Mouse (Mus musculus) hindbrain, embryonic 15.5 days (tissue): ENCODE measurements around the gene Nfix. TPM values are rescaled to one million over a fixed set of nuclear protein-coding genes. Genes with fewer than 3 reads are reported as not detected.
A peak's percentile ranks its signal among the peaks of the same experiment; 100 is the strongest.

Experiments
- ATAC-seq: fragments of 200-750 bp; cut with Nextera tagmentation; 2 replicates; pipeline ENCODE4 v1.8.0; 2017; ENCODE audit warnings: low read depth, moderate number of reproducible peaks, moderate TSS enrichment; ENCODE audit not compliant: low FRiP score
- H3K27ac ChIP-seq: fragments of 300-500 bp; sonication (generic); replicated peaks from 2 replicates; pipeline ENCODE4 v1.5.1; 2015; ENCODE audit warnings: mild to moderate bottlenecking, inconsistent platforms
- H3K27me3 ChIP-seq: fragments of 300-500 bp; sonication (generic); 2 replicates; pipeline ENCODE4 v1.6.1; 2015; ENCODE audit warnings: control low read depth, inconsistent platforms
- H3K36me3 ChIP-seq: fragments of 300-500 bp; sonication (generic); 2 replicates; pipeline ENCODE4 v1.6.1; 2015; ENCODE audit warnings: control low read depth, inconsistent platforms
- H3K4me1 ChIP-seq: fragments of 300-500 bp; sonication (generic); replicated peaks from 2 replicates; pipeline ENCODE4 v1.6.1; 2015; ENCODE audit warnings: control low read depth, inconsistent platforms
- H3K4me2 ChIP-seq: fragments of 300-500 bp; sonication (generic); 2 replicates; pipeline ENCODE4 v1.6.1; 2015; ENCODE audit warnings: moderate library complexity, mild to moderate bottlenecking, inconsistent platforms
- H3K4me3 ChIP-seq: fragments of 300-500 bp; sonication (generic); 2 replicates; pipeline ENCODE4 v1.5.1; 2015; ENCODE audit warnings: mild to moderate bottlenecking, inconsistent platforms
- H3K9ac ChIP-seq: fragments of 300-500 bp; sonication (generic); 2 replicates; pipeline ENCODE4 v1.6.1; 2015; ENCODE audit warnings: inconsistent platforms
- H3K9me3 ChIP-seq: fragments of 300-500 bp; sonication (generic); 2 replicates; pipeline ENCODE4 v1.6.1; 2016; ENCODE audit warnings: control low read depth, inconsistent platforms
- WGBS: fragments of 180-500 bp; shearing (Covaris S2); methylation state at CpG from one replicate; pipeline ENCODE4 v1.1.7; 2015; 5-methylcytosine and 5-hydroxymethylcytosine counted together
- polyA plus RNA-seq: library from polyadenylated mRNA; unstranded; fragments of >200 nt; fragmentation: Nextera tagmentation; extraction: Ambion mirVana; gene quantifications from 2 replicates; pipeline ENCODE4 v1.2.1, GENCODE M21; 2015

Gene Nfix
- polyA plus RNA-seq, 1 experiment from 2014 or later, result 87.6 TPM

GRCm38 (mm10) chr8:84668731-84669485 is 131.2 kb downstream of the Nfix start:
- Histone ChIP-seq H3K4me1 (peaks cover 13% of the 10 kb centered on the region), H3K4me2 (no peak overlapping the region), H3K27me3 (no peaks in the 10 kb centered on the region), H3K27ac (no peak overlapping the region), H3K4me3 (no peak overlapping the region), H3K36me3 (peaks cover 20% of the 10 kb centered on the region; the same call in 1 of the 2 replicates), H3K9me3 (no peaks in the 10 kb centered on the region), H3K9ac (no peak overlapping the region)
- WGBS, result 83% methylated on average over 6 of the region's 6 CpGs
- ATAC-seq, result no peak

DNA sequence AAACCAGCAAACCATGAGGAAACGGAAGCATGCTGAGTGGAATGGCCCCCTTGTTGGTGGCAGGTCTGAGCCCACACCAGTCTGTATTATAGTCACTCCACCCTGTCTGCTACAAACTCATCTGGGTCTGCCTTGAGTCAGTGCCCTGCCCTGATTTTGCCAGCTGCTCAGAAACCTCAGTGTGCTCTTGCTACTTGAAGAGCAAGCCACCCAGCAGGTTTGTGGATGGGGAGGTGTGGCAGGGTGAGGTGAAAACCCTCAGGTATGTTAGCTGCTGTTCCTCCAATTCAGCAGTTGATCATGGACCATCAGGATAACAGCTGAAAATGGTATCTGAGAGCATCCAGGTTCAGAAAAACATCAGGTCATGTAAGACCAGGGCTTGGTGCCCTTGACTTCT is 132.1 kb downstream of the Nfix start:
- Histone ChIP-seq H3K4me3 (no peak overlapping the region), H3K4me1 (peaks cover 19% of the 10 kb centered on the region), H3K36me3 (peaks cover 14% of the 10 kb centered on the region; the same call in 1 of the 2 replicates), H3K4me2 (no peak overlapping the region), H3K27ac (no peak overlapping the region), H3K9ac (no peak overlapping the region), H3K27me3 (no peaks in the 10 kb centered on the region), H3K9me3 (no peaks in the 10 kb centered on the region)
- no peak for ATAC-seq
- 73% methylated on average over 1 of the region's 1 CpGs for WGBS

DNA sequence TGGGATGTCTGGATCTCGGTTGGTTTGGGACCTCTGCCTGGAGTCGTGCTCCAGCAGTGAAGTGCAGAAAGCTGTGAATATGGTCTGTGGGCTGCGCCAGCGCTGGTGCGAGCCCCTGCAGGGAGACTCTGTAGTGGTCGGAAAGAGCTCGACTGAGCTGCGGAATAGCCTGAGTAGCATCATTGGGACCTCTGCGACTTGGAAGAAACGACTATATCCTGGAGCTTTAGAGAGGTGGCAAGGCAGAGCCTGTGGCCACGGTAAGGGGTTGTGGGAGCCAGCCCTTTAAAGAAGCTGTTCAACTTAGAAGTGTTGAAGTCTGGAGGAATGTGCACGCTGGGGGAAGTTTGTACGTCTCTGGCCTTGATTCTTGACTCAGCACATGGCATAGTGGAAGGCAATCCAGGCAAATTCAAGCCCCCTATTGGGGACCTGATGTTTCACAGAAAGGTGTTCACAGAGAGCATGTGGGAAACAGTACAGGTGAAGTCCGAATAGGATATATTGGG is 134.7 kb downstream of the Nfix start:
- peak; percentile 4 for ATAC-seq
- WGBS, result 3% methylated on average over 14 of the region's 14 CpGs
- peaks cover 42% of the 10 kb centered on the region for H3K4me1 ChIP-seq

DNA sequence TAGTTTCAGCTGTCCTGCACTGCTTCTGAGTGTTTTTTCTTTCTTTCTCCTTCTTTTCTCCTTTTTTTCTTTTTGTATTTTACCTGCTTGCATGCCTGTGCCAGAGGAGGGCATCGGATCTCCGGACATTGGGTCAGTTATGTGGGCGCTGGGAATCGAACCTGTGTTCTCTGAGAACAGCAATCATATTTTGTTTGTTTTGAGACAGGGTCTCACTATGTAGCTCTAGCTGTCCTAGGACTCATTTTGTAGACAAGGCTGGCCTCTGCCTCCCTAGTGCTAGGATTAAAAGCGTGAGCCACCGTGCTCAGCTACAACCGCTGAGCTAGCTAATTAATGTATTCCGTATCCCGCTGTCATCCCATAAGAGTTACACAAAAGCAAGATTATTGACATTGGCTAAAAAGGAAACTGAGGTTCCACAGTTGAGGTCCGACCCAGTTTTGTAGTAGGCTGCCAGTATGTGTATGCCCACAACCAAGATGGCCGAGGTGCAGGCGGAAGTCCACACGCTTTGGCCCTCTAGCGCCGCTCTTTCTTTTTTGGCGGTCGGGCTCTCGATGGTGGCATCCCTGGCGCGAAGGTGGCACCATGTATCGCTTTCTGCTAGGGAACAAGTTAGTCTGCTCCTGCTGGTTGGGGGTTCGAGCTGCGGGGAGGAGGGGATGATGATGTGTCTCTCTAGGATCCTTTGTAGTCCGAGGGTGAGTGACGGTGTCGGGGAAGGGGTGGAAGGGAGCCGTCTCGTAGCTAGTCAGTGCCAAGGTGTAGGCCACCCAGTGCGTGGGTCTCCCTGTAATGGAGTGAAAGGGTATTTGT is 135.4 kb downstream of the Nfix start:
- Histone ChIP-seq H3K27ac (peak overlapping the region; percentile 89), H3K4me2 (peak overlapping the region; percentile 56), H3K4me1 (peaks cover 48% of the 10 kb centered on the region), H3K4me3 (peak overlapping the region; percentile 59), H3K9ac (peak overlapping the region; percentile 54), H3K36me3 (0 out of 2 replicates have a peak, but pooled peaks cover under 1% of the 10 kb centered on the region), H3K27me3 (no peaks in the 10 kb centered on the region), H3K9me3 (no peaks in the 10 kb centered on the region)
- ATAC-seq, result peak; percentile 75
- WGBS, result under 1% methylated on average over 29 of the region's 29 CpGs

More for the DNA sequence above, 134.7 kb downstream of the Nfix start:
- Histone ChIP-seq H3K9me3 (no peaks in the 10 kb centered on the region), H3K9ac (peak overlapping the region; percentile 54), H3K36me3 (0 out of 2 replicates have a peak, but pooled peaks cover 5% of the 10 kb centered on the region), H3K4me3 (peak overlapping the region; percentile 59), H3K4me2 (peak overlapping the region; percentile 56), H3K27me3 (no peaks in the 10 kb centered on the region), H3K27ac (peak overlapping the region; percentile 89)

DNA sequence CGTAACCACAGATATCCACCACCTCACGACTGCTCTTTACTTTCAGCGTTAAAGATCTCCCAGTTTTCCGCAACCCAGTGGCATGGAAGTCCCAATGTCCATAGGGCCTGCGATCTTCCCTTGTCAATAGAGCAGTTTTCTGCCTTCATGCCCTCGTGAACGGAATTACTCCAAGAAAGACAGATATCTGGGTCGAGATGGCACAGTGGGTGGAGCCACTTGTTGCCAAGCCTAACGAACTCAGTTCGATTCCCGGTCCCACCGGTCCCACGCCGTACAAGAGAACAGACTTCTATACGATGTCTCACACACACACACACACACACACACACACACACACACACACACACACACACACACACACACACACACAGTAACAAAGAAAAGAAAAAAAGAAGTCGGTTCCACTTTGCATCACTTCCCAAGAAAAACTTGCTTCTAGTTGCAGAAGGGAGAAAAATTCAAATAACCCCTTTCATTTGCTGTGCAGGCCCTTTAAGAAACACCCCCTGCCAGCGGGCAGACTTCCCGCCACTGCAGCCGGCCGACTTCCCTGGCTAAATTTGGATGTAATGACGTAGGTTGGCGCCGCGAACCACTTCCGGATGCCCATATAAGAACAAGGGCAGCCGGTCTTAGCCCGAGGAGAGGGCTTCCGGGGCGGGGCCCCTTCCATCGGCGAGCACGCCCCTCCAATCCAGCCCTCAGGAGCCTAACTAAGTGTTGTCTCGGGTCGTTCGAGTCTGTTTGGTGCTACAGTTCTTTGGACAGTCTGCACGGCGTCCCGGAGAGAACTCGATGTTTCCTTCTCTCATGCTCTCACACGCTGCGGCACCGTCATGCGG is 136.4 kb downstream of the Nfix start:
- Histone ChIP-seq H3K9me3 (no peaks in the 10 kb centered on the region), H3K9ac (peak overlapping the region; percentile 54), H3K36me3 (no peaks in the 10 kb centered on the region), H3K27ac (peak overlapping the region; percentile 89), H3K4me2 (peak overlapping the region; percentile 56), H3K4me3 (peak overlapping the region; percentile 59), H3K27me3 (no peaks in the 10 kb centered on the region), H3K4me1 (peaks cover 54% of the 10 kb centered on the region)
- peak; percentile 82 for ATAC-seq
- 3% methylated on average over 42 of the region's 43 CpGs for WGBS

- no peaks in the 10 kb centered on the region for H3K36me3 ChIP-seq
- H3K27me3 ChIP-seq, result no peaks in the 10 kb centered on the region
- H3K9me3 ChIP-seq, result no peaks in the 10 kb centered on the region
- ATAC-seq, result peak; percentile 81
- peak within 1 kb of the TSS; percentile 89 for H3K27ac ChIP-seq
- peak within 1 kb of the TSS; percentile 59 for H3K4me3 ChIP-seq
- H3K4me2 ChIP-seq, result peak within 1 kb of the TSS; percentile 56
- H3K4me1 ChIP-seq, result peaks cover 54% of the 10 kb centered on the region
- H3K9ac ChIP-seq, result peak within 1 kb of the TSS; percentile 58
- under 1% methylated on average over 27 of the region's 27 CpGs for WGBS
Measured at GRCm38 (mm10) chr8:84662581-84663065, 137.5 kb downstream of the Nfix start, which contains the start of gene Ier2. TSS of gene Ier2 (minus strand) at chr8:84662852.

GRCm38 (mm10) chr8:84661961-84662571 is 138.1 kb downstream of the Nfix start:
- 0 out of 2 replicates have a peak, but pooled peaks have one; percentile 0 for ATAC-seq
- Histone ChIP-seq H3K4me2 (peak overlapping the region; percentile 56), H3K4me1 (peaks cover 55% of the 10 kb centered on the region)

DNA sequence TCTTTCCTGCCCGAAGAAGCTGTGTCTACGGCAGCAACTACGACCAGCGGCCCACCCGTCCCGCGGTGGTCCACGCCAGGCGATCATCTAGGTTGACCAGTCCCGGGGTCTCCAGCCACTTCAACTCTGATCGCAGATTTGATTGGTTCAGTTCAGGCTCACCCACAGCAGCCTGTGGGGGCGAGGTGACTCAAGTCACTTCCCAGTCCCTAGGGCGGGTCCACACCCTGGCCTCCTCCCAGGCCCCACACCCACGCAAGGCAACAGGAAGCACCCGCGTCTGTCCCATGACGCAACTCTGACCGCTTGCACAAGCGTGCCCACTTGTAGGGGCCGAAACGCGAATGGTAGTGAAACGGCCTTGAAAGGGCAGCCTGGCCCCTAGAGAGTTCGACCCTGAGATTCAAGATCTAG is 138.7 kb downstream of the Nfix start:
- Histone ChIP-seq H3K9ac (peak overlapping the region; percentile 58), H3K9me3 (no peaks in the 10 kb centered on the region), H3K27ac (peak overlapping the region; percentile 89), H3K4me2 (peak overlapping the region; percentile 56), H3K4me1 (peaks cover 59% of the 10 kb centered on the region), H3K36me3 (no peaks in the 10 kb centered on the region), H3K4me3 (peak overlapping the region; percentile 59), H3K27me3 (no peaks in the 10 kb centered on the region)
- WGBS, result 1% methylated on average over 24 of the region's 24 CpGs
- ATAC-seq, result no peak

More at GRCm38 (mm10) chr8:84661961-84662571, 138.1 kb downstream of the Nfix start:
- under 1% methylated on average over 61 of the region's 61 CpGs for WGBS
- peak overlapping the region; percentile 58 for H3K9ac ChIP-seq
- peak overlapping the region; percentile 59 for H3K4me3 ChIP-seq
- H3K36me3 ChIP-seq, result no peaks in the 10 kb centered on the region
- no peaks in the 10 kb centered on the region for H3K9me3 ChIP-seq
- peak overlapping the region; percentile 89 for H3K27ac ChIP-seq
- no peaks in the 10 kb centered on the region for H3K27me3 ChIP-seq

DNA sequence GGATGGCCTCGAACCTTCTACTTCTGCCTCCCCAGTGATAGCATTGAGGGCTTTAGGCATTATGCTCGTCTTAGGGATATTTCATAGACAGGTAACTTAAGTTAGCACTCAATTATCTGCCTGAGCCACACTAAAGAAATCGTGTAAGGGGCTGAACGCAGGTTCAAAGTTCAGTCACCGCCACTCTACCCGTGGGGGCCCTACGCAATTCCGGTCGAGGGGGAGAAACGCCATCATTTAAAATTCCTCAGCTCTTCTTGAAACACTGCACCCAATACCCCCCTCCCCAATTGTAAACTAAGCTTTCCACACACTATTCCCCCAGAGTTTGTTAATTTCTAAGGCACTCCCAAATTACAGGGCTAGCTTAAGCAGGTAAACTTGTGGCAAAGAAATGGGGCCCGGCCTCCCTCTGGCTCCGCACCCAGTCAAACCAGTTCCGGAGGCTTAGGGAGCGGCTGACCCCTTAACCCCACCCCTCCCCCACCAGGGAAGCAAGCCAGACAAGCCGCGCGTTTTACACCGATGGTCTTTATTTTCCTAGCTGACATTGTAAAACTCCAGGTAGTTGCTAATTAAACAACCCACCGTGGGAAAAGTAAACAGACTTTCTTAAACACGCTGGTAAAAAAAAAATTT is 139.2 kb downstream of the Nfix start:
- Histone ChIP-seq H3K36me3 (no peaks in the 10 kb centered on the region), H3K9me3 (no peaks in the 10 kb centered on the region), H3K27ac (0 out of 2 replicates have a peak overlapping the region, but pooled peaks have one; percentile 89), H3K9ac (peak overlapping the region; percentile 58; the same call in 1 of the 2 replicates), H3K4me3 (peak overlapping the region; percentile 59), H3K4me2 (peak overlapping the region; percentile 56), H3K4me1 (peaks cover 59% of the 10 kb centered on the region), H3K27me3 (no peaks in the 10 kb centered on the region)
- WGBS, result 3% methylated on average over 20 of the region's 20 CpGs
- ATAC-seq, result no peak
